Mouse (Mus musculus) embryonic facial prominence, embryonic 11.5 days (tissue): ENCODE data around the gene Fam83b. TPM values are rescaled to one million over a fixed set of nuclear protein-coding genes. Genes with fewer than 3 reads are reported as not detected.

Experiments used
- ATAC-seq: fragments of 200-750 bp; cut with Nextera tagmentation; replicated peaks from 2 replicates; pipeline ENCODE4 v1.8.0; 2017; ENCODE audit warnings: low read depth; ENCODE audit not compliant: insufficient number of reproducible peaks, low FRiP score, low TSS enrichment
- DNase-seq: peaks from one replicate; pipeline ENCODE4 v3.0.0-alpha.2; 2015; ENCODE audit warnings: low spot score
- H3K27ac ChIP-seq: fragments of 300-500 bp; sonication (generic); replicated peaks from 2 replicates; pipeline ENCODE4 v1.5.1; 2014; ENCODE audit warnings: mild to moderate bottlenecking, low read depth, low read length, control low read depth
- H3K27me3 ChIP-seq: fragments of 300-500 bp; sonication (generic); 2 replicates; pipeline ENCODE4 v1.6.1; 2014; ENCODE audit warnings: mild to moderate bottlenecking, low read length, moderate library complexity, mixed read lengths; ENCODE audit not compliant: control insufficient read depth, insufficient read depth
- H3K36me3 ChIP-seq: fragments of 300-500 bp; sonication (generic); replicated peaks from 2 replicates; pipeline ENCODE4 v1.6.1; 2014; ENCODE audit warnings: low read depth, mild to moderate bottlenecking, low read length, moderate library complexity, mixed read lengths; ENCODE audit not compliant: control insufficient read depth, insufficient read depth
- H3K4me1 ChIP-seq: fragments of 300-500 bp; sonication (generic); 2 replicates; pipeline ENCODE4 v1.6.1; 2014; ENCODE audit warnings: low read length, mixed read lengths; ENCODE audit not compliant: control insufficient read depth, insufficient read depth
- H3K4me2 ChIP-seq: fragments of 300-500 bp; sonication (generic); 2 replicates; pipeline ENCODE4 v1.6.1; 2014; ENCODE audit warnings: low read depth, mild to moderate bottlenecking, control low read depth, low read length, moderate library complexity
- H3K4me3 ChIP-seq: fragments of 300-500 bp; sonication (generic); 2 replicates; pipeline ENCODE4 v1.5.1; 2014; ENCODE audit warnings: low read depth, low read length, control low read depth
- H3K9ac ChIP-seq: fragments of 300-500 bp; sonication (generic); replicated peaks from 2 replicates; pipeline ENCODE4 v1.6.1; 2014; ENCODE audit warnings: mild to moderate bottlenecking, control low read depth, low read length
- H3K9me3 ChIP-seq: fragments of 300-500 bp; sonication (generic); replicated peaks from 2 replicates; pipeline ENCODE4 v1.6.1; 2016; ENCODE audit warnings: mild to moderate bottlenecking, low read length, inconsistent platforms, mixed read lengths; ENCODE audit not compliant: control insufficient read depth
- WGBS: fragments of 180-500 bp; shearing (Covaris S2); extraction: QIAGEN DNeasy Blood & Tissue Kit; methylation state at CpG from one replicate; pipeline ENCODE4 v1.1.7; 2014; 5-methylcytosine and 5-hydroxymethylcytosine counted together
- polyA plus RNA-seq: library from polyadenylated mRNA; unstranded; fragments of >200 nt; fragmentation: Nextera tagmentation; extraction: Ambion mirVana; gene quantifications from 2 replicates; pipeline ENCODE4 v1.2.1, GENCODE M21; 2014

Fam83b gene
- polyA plus RNA-seq, 1 experiment from 2014 or later, result 1.7 TPM

GRCm38 (mm10) chr9:76521640-76522039, 45.3 kb downstream of the Fam83b start:
- Histone ChIP-seq H3K27me3 (no peaks in the 10 kb centered on the region), H3K4me3 (no peak overlapping the region), H3K36me3 (no peaks in the 10 kb centered on the region), H3K27ac (no peak overlapping the region), H3K9me3 (no peaks in the 10 kb centered on the region), H3K9ac (no peak overlapping the region), H3K4me2 (no peak overlapping the region), H3K4me1 (no peaks in the 10 kb centered on the region)
- no peak for DNase-seq
- 85% methylated on average over 3 of the region's 3 CpGs for WGBS
- no peak for ATAC-seq

GRCm38 (mm10) chr9:76518665-76519064, 48.3 kb downstream of the Fam83b start:
- Histone ChIP-seq H3K9me3 (no peaks in the 10 kb centered on the region), H3K9ac (no peak overlapping the region), H3K27ac (no peak overlapping the region), H3K4me3 (no peak overlapping the region), H3K4me1 (no peaks in the 10 kb centered on the region), H3K4me2 (no peak overlapping the region), H3K36me3 (no peaks in the 10 kb centered on the region), H3K27me3 (no peaks in the 10 kb centered on the region)
- no peak for DNase-seq
- 75% methylated on average over 1 of the region's 1 CpGs for whole genome bisulfite sequencing
- no peak for ATAC-seq

- Histone ChIP-seq H3K27me3 (no peaks in the 10 kb centered on the region), H3K4me2 (no peak overlapping the region), H3K4me3 (no peak overlapping the region), H3K27ac (no peak overlapping the region), H3K4me1 (no peaks in the 10 kb centered on the region), H3K9ac (no peak overlapping the region), H3K36me3 (no peaks in the 10 kb centered on the region), H3K9me3 (no peaks in the 10 kb centered on the region)
- DNase-seq (no peak), ATAC-seq (no peak)
These were observed 61.3 kb downstream of the Fam83b start for GRCm38 (mm10) chr9:76505650-76506049.

GRCm38 (mm10) chr9:76489737-76490136, 77.2 kb downstream of the Fam83b start:
- Histone ChIP-seq H3K4me3 (no peak overlapping the region), H3K4me2 (no peak overlapping the region), H3K36me3 (no peaks in the 10 kb centered on the region), H3K9ac (no peak overlapping the region), H3K4me1 (no peaks in the 10 kb centered on the region), H3K27me3 (no peaks in the 10 kb centered on the region), H3K9me3 (no peaks in the 10 kb centered on the region), H3K27ac (no peak overlapping the region)
- WGBS, result 92% methylated on average over 3 of the region's 3 CpGs
- ATAC-seq, result no peak
- no peak for DNase-seq

- no peak overlapping the region for H3K27ac ChIP-seq
- 80% methylated on average over 3 of the region's 3 CpGs for WGBS
- H3K9ac ChIP-seq, result no peak overlapping the region
- H3K4me3 ChIP-seq, result no peak overlapping the region
- DNase-seq (no peak), ATAC-seq (no peak)
- H3K36me3 ChIP-seq, result no peaks in the 10 kb centered on the region
- no peaks in the 10 kb centered on the region for H3K4me1 ChIP-seq
- H3K27me3 ChIP-seq, result no peaks in the 10 kb centered on the region
- no peak overlapping the region for H3K4me2 ChIP-seq
- H3K9me3 ChIP-seq, result no peaks in the 10 kb centered on the region
These were observed 86.8 kb downstream of the Fam83b start for GRCm38 (mm10) chr9:76480088-76480487.

- Histone ChIP-seq H3K36me3 (no peaks in the 10 kb centered on the region), H3K27me3 (no peaks in the 10 kb centered on the region), H3K9me3 (no peaks in the 10 kb centered on the region), H3K4me2 (no peak overlapping the region), H3K27ac (no peak overlapping the region), H3K9ac (no peak overlapping the region), H3K4me3 (no peak overlapping the region), H3K4me1 (no peaks in the 10 kb centered on the region)
- 75% methylated on average over 4 of the region's 4 CpGs for WGBS
- ATAC-seq (no peak), DNase-seq (no peak)
These were observed 97.4 kb downstream of the Fam83b start for GRCm38 (mm10) chr9:76469500-76469899.

DNA sequence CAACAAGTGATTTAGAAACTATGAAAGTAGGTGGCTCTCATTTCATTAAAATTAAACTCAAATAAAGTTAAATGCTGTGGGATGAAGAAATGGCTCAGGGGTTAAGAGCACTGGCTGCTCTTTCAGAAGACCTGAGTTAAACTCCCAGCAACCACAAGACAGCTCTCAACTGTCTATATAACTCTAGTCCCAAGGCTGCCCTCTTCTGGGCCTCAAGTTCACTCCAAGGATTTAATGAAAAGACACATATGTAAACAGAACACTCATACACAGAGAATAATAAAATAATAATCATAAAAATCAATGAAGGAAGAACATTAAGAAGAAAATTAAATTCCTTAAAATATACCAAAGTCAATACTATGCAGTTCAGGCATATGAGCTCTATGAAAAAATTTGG, 105.4 kb downstream of the Fam83b start:
- DNase-seq (no peak), ATAC-seq (no peak)
- no peaks in the 10 kb centered on the region for H3K9me3 ChIP-seq
- H3K9ac ChIP-seq, result no peak overlapping the region
- H3K4me1 ChIP-seq, result no peaks in the 10 kb centered on the region
- H3K4me2 ChIP-seq, result no peak overlapping the region
- no peak overlapping the region for H3K27ac ChIP-seq
- no peaks in the 10 kb centered on the region for H3K27me3 ChIP-seq
- H3K4me3 ChIP-seq, result no peak overlapping the region
- H3K36me3 ChIP-seq, result no peaks in the 10 kb centered on the region

DNA sequence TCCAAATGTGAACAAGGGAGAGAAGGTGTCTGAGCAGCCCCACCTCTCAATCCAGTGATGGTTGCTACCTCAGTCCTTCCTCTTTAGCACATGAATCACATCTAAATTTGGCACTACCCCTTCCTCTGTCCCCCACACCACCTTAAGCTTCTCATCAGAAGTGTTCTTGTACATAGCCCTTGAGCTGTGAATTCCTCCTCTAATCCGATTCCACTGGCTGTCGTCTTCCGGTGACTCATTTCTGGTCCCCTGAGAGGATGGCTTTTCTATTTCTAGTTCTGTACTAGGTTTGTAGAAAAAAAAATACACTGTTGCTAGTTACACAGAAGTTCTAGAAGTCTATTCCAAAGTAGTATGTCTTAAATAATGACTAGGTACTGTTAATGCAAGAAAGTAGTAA, 111.2 kb downstream of the Fam83b start:
- no peaks in the 10 kb centered on the region for H3K27me3 ChIP-seq
- no peak overlapping the region for H3K9ac ChIP-seq
- no peaks in the 10 kb centered on the region for H3K9me3 ChIP-seq
- no peak overlapping the region for H3K4me3 ChIP-seq
- H3K27ac ChIP-seq, result no peak overlapping the region
- no peak overlapping the region for H3K4me2 ChIP-seq
- no peaks in the 10 kb centered on the region for H3K36me3 ChIP-seq
- H3K4me1 ChIP-seq, result no peaks in the 10 kb centered on the region
- DNase-seq, result no peak
- no peak for ATAC-seq
- WGBS, result 92% methylated on average over 3 of the region's 3 CpGs
